Mouse (Mus musculus): ENCODE measurements around the gene Ireb2. TPM values are rescaled to one million over a fixed set of nuclear protein-coding genes. Genes with fewer than 3 reads are reported as not detected.
A peak's percentile ranks its signal among the peaks of the same experiment; 100 is the strongest.
"Not testable (repeated sequence)": the region's sequence is repeated elsewhere in the genome, so short reads cannot be mapped to it uniquely, and the experiment has no call there.

Ireb2 gene
- 42.1 and 45.2 TPM in 2 replicates for polyA plus RNA-seq (2016; fragmentation: Nextera tagmentation; extraction: Ambion mirVana)

DNA sequence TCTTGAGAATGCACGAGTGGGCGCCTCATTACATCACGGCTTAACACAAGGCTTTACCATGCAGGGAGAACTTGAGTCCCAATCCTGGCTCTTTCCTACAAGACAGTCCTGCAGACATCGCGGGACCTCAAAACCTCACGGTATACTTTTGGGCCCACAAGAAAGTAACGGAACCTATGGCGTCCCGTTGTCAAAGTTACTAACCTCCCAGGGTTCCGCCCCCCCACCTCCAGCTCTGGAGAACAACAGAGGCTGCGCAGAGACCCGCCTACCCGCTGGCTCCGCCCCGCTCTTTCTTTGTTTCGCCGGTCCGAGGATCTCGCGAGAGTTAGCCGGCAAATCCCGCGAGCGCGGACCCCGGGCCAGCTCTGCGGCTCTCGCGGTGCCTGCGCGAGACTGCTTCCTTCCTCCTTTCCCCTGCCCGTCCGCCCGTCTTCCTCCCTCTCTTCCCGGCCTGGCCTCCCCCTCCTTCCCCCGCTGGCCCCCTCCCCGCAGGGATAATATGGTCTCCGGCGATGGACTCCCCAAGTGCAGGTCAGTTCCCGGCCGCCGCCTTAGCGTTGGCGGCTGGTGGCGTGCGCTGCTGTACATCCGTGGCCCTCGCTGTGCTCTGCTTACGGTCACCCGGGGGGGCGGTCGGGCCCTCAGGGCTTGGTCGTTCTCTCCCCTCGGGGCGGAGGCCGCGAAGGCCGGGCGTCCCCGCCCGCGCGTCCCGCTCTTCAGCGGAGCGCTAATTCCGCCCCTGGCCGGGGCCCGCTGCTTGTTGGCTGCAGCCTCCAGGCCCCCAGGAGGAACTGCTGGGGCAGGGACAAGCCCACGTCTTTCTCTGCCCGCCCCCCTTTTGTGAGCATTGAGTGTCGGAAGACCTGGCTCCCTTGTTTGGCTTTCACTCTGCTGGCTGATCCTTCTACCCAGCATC is at the start of gene Ireb2:
Ireb2 (plus strand) TSS at position 427 of the 919 bp plus-strand sequence.
- H3K27ac ChIP-seq (replicated peaks) = peak within 1 kb of the TSS; percentile 95
- peak within 1 kb of the TSS; percentile 86 for H3K4me3 ChIP-seq
- peaks cover 39% of the 10 kb centered on the region for H3K36me3 ChIP-seq
- WGBS = under 1% methylated on average over 68 of the region's 72 CpGs
- H3K27me3 ChIP-seq (ENCODE audit: low read depth, poor library complexity, severe bottlenecking) = no peaks in the 10 kb centered on the region
- H3K4me1 ChIP-seq = peaks cover 24% of the 10 kb centered on the region
- peak; percentile 99 for DNase-seq (ENCODE audit: low spot score)
- no peaks in the 10 kb centered on the region for H3K9me3 ChIP-seq (replicated peaks)

DNA sequence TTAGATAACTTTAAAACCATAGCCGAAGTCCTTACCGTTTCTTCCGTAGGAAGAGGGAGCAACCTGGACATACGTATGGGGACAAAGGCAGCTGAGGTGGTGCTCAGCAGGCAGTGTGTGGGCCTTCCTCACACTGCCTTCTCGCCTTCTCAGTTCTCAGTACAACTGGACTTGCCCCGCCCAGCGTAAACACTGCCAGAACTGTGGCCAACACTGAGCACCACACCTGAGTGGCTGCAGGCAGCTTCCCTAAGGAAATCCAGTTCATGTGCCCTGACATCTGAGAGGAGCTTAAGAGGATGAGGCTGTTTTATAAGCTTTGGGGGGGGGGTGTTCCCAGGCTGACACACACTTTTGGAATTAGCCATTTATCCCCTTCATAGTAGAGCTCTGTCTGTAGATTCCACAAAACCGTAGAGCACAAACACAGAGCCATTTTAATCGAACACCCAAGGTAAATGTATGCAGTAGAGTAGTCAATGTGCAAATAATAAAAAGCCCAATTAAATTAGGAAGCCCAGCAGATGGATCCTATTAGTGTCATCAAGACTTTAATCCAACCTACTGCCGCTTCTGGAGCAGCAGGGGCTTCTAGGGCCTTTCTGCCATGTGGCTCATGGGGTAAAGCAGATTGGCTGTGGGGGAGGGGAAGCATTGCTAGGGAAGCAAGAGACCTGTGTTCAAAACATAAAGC is 46.9 kb upstream of the Ireb2 start:
- Histone ChIP-seq H3K9me3 (replicated peaks) (no peaks in the 10 kb centered on the region), H3K36me3 (no peaks in the 10 kb centered on the region), H3K4me3 (no peak overlapping the region), H3K27me3 (ENCODE audit: low read depth, poor library complexity, severe bottlenecking) (no peaks in the 10 kb centered on the region), H3K4me1 (peaks cover 13% of the 10 kb centered on the region), H3K27ac (replicated peaks) (peak overlapping the region; percentile 17; the same call in 1 of the 2 replicates)
- no peak for DNase-seq (ENCODE audit: low spot score)
- WGBS = 75% methylated on average over 10 of the region's 10 CpGs

DNA sequence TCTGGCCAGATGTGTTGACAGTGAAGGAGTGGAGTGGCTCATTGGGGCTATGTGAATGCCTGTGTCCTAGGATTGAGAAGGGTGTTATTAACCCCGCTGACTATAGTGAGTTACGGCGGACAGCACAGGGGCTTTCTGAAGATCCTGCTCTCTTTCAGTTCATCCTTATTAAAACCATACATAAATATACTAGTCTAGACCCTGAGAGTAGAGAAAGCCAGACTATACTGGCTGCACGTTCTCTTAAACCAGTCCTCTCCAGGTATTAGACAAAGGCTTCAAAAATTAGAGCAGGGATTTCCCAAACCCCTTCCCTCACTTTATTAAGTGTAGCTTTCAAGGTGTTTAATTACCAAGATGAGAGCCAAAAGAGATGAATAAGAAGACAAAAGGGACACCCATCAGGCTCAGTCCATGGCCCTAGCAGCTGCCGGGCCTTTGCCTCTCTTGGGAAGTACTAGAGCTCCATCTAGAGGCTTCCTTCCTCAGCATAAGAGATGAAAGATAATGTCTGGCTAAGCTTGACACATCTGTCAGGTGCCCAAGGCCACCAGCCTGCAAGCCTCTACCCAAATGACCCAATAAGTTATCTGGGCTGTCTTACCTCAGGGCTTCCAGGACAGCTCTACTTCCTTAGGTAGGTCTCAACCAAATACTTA is 42.0 kb upstream of the Ireb2 start:
- 63% methylated on average over 5 of the region's 5 CpGs for WGBS
- Histone ChIP-seq H3K27me3 (ENCODE audit: low read depth, poor library complexity, severe bottlenecking) (no peaks in the 10 kb centered on the region), H3K36me3 (no peaks in the 10 kb centered on the region), H3K9me3 (replicated peaks) (no peaks in the 10 kb centered on the region), H3K27ac (replicated peaks) (peak overlapping the region; percentile 46; the same call in 1 of the 2 replicates), H3K4me3 (no peak overlapping the region), H3K4me1 (peaks cover 10% of the 10 kb centered on the region)
- peak; percentile 53 for DNase-seq (ENCODE audit: low spot score)

DNA sequence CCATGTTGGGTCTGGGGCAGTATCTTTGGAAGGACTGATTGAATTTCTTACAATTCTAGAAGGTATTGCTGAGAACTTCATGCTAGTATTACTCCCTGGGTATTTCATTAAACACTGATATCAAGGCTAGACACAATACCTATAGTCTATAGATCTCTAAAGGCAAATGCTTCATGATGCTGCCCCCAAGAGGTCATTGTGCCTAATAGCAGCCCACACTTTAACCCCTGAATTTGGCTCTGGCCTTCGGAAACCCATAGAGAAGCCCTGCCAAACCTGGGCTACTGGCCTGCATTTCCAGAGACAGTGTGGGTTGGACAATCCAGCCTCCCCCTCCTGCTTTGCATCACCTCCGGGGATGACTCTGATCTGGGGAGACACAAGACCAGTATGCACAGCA is 33.8 kb upstream of the Ireb2 start:
- no peak overlapping the region for H3K27ac ChIP-seq (replicated peaks)
- H3K4me3 ChIP-seq = no peak overlapping the region
- WGBS = 33% methylated on average over 2 of the region's 2 CpGs
- no peaks in the 10 kb centered on the region for H3K9me3 ChIP-seq (replicated peaks)
- H3K27me3 ChIP-seq (ENCODE audit: low read depth, poor library complexity, severe bottlenecking) = no peaks in the 10 kb centered on the region
- H3K4me1 ChIP-seq = no peaks in the 10 kb centered on the region
- DNase-seq (ENCODE audit: low spot score) = no peak
- H3K36me3 ChIP-seq = no peaks in the 10 kb centered on the region

DNA sequence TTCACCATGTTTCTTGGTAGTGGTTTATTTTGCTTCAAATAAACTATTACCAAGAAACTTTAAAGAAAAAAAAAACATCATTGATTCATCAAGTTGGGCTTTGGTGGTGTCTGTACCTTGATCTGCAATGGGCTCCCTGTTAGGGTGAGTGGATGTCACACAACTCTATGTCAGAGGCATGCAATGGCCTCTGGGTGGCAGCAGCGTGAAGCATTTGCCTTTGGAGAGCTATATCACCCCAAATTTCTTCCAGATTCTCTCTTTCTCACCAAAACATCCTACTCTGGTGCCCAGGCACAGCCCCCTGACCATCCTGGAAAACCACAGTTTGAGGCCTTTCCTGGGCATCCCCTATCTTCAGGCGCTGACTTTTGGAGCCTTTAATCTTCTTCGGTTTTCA is 33.0 kb upstream of the Ireb2 start:
- Histone ChIP-seq H3K9me3 (replicated peaks) (no peaks in the 10 kb centered on the region), H3K27ac (replicated peaks) (no peak overlapping the region), H3K4me1 (no peaks in the 10 kb centered on the region), H3K36me3 (no peaks in the 10 kb centered on the region), H3K4me3 (no peak overlapping the region), H3K27me3 (ENCODE audit: low read depth, poor library complexity, severe bottlenecking) (no peaks in the 10 kb centered on the region)
- DNase-seq (ENCODE audit: low spot score) = peak; percentile 34
- 49% methylated on average over 3 of the region's 3 CpGs for WGBS

DNA sequence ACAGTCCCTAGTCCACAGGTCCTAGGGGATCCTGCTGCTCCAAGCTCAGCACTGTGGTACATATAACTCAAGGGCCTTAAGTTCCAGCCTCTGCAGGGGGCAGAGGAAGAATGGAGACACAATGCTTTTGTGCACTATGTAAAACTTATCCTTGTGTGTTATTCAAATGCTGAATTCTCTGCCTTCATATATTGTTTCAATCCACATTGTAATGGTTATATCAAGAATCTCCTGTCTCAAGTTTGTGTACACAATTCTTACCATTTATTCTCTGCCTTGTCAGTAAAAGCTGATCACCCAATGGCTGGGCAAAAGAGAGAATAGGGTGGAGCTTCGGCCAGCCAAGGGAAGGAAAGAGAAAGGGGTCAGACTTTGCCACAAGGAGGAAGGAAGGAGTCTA is 29.8 kb upstream of the Ireb2 start:
- Histone ChIP-seq H3K27ac (replicated peaks) (no peak overlapping the region), H3K27me3 (ENCODE audit: low read depth, poor library complexity, severe bottlenecking) (no peaks in the 10 kb centered on the region), H3K9me3 (replicated peaks) (no peaks in the 10 kb centered on the region), H3K4me3 (no peak overlapping the region), H3K4me1 (no peaks in the 10 kb centered on the region), H3K36me3 (no peaks in the 10 kb centered on the region)
- DNase-seq (ENCODE audit: low spot score) = no peak
- WGBS = 68% methylated on average over 1 of the region's 1 CpGs

DNA sequence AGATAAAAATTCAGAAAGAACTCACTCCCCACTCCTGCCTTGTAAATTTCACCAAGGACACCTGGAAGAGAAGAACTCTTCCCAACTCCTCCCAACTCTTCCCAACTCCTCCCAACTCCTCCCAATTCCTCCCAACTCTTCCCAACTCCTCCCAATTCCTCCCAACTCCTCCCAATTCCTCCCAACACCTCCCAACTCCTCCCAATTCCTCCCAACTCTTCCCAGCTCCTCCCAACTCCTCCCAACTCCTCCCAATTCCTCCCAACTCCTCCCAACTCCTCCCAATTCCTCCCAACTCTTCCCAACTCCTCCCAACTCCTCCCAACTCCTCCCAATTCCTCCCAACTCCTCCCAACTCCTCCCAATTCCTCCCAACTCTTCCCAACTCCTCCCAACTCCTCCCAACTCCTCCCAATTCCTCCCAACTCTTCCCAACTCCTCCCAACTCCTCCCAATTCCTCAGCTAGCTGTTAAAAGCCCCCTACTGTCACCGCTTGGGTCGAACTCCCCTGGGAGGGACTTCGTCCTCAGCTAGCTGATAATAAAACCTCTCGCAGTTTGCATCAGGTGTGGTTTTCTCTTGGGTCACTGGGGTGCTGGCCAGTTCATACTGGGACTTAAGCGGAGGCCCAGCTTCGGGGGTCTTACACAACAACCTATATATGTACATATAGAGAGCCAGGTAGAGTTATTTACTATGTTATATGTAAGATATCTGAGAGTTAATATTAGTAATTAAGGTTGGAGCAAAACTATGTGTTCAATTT is 27.5 kb upstream of the Ireb2 start:
- WGBS = 85% methylated on average over 6 of the region's 6 CpGs
- H3K27me3 ChIP-seq (ENCODE audit: low read depth, poor library complexity, severe bottlenecking); H3K9me3 ChIP-seq (replicated peaks); H3K4me1 ChIP-seq; DNase-seq (ENCODE audit: low spot score); H3K4me3 ChIP-seq; H3K27ac ChIP-seq (replicated peaks); H3K36me3 ChIP-seq: not testable (repeated sequence)

DNA sequence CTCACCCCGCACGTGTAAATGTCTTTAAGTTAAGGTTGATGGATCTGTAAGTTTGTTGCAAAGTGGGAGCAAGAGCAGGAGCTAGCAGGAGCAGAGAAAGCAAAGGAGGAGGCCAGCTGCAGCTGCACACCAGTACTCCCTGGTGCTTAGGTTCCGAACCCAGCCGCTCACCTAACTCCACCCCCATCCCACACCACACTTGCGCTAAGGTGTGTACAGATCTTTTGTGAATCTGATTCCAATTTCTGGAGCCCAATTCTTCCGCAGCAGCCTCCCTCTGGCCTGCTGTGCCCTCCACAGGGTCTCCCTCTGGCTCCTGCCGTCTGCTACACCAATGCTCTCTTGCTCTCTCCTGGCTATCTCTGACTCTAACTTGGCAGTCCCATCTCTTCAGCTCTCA is 25.8 kb upstream of the Ireb2 start:
- no peak overlapping the region for H3K4me3 ChIP-seq
- DNase-seq (ENCODE audit: low spot score) = no peak
- no peaks in the 10 kb centered on the region for H3K4me1 ChIP-seq
- H3K36me3 ChIP-seq = no peaks in the 10 kb centered on the region
- no peaks in the 10 kb centered on the region for H3K9me3 ChIP-seq (replicated peaks)
- no peaks in the 10 kb centered on the region for H3K27me3 ChIP-seq (ENCODE audit: low read depth, poor library complexity, severe bottlenecking)
- H3K27ac ChIP-seq (replicated peaks) = no peak overlapping the region
- WGBS = 63% methylated on average over 7 of the region's 7 CpGs

DNA sequence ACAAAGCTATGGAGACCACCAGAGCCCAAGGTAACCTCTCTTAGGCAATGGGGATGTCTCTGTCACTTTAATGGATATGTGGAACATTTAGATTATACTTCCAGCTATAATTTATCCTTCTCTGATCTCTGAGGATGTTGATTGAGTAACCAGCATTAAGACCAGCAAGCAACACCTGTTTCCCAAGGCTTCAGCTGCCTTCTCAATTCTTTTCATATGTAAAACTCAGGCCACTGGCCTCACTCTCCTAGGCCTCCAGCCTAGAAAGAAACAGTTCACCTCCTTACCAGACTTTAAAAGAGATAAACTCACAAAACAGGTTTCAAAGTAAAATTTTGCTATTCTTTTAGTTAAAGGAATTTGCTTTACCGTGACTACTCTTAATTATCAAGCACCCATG is 23.4 kb upstream of the Ireb2 start:
- H3K9me3 ChIP-seq (replicated peaks) = no peaks in the 10 kb centered on the region
- no peak overlapping the region for H3K27ac ChIP-seq (replicated peaks)
- no peak overlapping the region for H3K4me3 ChIP-seq
- H3K4me1 ChIP-seq = no peaks in the 10 kb centered on the region
- no peaks in the 10 kb centered on the region for H3K36me3 ChIP-seq
- no peak for DNase-seq (ENCODE audit: low spot score)
- 91% methylated on average over 1 of the region's 1 CpGs for WGBS
- no peaks in the 10 kb centered on the region for H3K27me3 ChIP-seq (ENCODE audit: low read depth, poor library complexity, severe bottlenecking)

DNA sequence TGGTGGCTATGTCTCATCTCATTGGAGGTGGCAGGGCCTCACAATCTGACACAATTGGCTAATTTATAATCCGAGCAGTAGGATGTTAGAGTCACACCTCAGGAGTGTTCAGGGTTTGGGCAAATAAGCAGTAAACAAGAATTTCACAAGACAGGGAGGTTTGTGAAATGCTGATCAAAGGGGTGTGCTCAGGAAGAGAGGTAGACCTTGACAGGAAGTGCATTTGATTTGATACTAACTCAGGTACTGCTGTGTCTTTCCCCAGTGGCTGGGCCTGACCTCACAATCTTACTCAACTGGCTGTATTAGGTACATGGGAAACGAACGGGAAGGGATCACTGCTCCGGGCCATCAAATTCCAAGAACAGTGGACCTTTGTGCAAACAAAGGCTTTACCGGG is 21.3 kb upstream of the Ireb2 start:
- H3K4me3 ChIP-seq = no peak overlapping the region
- no peak overlapping the region for H3K27ac ChIP-seq (replicated peaks)
- no peak for DNase-seq (ENCODE audit: low spot score)
- no peaks in the 10 kb centered on the region for H3K4me1 ChIP-seq
- no peaks in the 10 kb centered on the region for H3K36me3 ChIP-seq
- WGBS = 90% methylated on average over 5 of the region's 5 CpGs
- H3K27me3 ChIP-seq (ENCODE audit: low read depth, poor library complexity, severe bottlenecking) = no peaks in the 10 kb centered on the region
- H3K9me3 ChIP-seq (replicated peaks) = no peaks in the 10 kb centered on the region

DNA sequence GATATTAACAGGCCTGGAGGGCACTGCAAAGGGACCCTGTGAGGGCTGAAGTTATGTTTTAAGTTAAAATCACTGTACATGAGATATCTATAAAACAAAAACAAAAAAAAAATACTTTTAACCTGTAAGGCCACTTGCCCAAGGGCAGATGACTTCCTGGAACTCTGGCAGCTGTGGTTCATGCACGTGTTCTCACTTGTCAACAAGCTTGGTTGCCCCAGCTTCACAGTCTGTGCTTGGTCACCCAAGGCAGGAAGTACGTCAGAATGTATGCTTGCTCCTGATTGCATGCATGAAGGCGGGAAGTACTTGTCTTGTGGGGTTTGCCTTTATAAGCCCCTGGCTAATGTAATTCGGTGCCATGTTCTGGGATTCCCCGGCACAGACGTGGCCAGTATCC is 19.7 kb upstream of the Ireb2 start:
- Histone ChIP-seq H3K9me3 (replicated peaks) (no peaks in the 10 kb centered on the region), H3K27me3 (ENCODE audit: low read depth, poor library complexity, severe bottlenecking) (no peaks in the 10 kb centered on the region), H3K27ac (replicated peaks) (no peak overlapping the region), H3K4me1 (no peaks in the 10 kb centered on the region), H3K4me3 (no peak overlapping the region), H3K36me3 (no peaks in the 10 kb centered on the region)
- DNase-seq (ENCODE audit: low spot score) = no peak
- 86% methylated on average over 6 of the region's 6 CpGs for WGBS

DNA sequence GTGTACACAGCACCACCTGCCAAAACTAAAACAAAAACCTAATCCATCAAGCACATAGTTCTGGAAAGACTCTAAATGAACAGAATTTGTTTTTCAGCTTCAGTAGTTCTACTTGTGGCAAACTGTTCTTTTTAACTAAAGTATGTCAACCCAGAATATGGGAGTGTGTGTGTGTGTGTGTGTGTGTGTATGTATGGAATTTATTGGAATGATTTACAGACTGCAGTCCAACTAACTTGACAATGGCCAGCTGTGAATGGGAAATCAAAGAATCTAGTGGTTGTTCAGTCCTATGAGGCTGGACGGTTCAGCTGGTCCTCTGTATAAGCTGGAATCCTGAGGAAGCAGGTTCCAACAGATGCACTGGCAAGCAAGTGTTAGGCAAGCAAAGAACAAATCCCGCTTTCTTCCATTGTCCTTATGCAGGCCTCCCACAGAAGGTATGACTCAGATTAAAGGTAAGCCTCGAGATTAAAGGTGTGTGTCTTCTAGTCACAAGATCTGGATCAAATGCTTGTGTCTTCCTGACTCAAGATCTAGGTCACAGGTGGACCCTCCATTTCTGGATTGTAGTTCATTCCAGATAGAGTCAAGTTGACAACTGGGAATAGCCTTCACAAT is 18.9 kb upstream of the Ireb2 start:
- H3K27ac ChIP-seq (replicated peaks) = no peak overlapping the region
- H3K9me3 ChIP-seq (replicated peaks) = no peaks in the 10 kb centered on the region
- no peak overlapping the region for H3K4me3 ChIP-seq
- no peaks in the 10 kb centered on the region for H3K27me3 ChIP-seq (ENCODE audit: low read depth, poor library complexity, severe bottlenecking)
- no peaks in the 10 kb centered on the region for H3K36me3 ChIP-seq
- no peaks in the 10 kb centered on the region for H3K4me1 ChIP-seq
- no peak for DNase-seq (ENCODE audit: low spot score)
- 77% methylated on average over 3 of the region's 3 CpGs for WGBS
